Mouse (Mus musculus): ENCODE results near the gene Macrod1. TPM values are rescaled to one million over a fixed set of nuclear protein-coding genes. Genes with fewer than 3 reads are reported as not detected.

Gene Macrod1
- polyA plus RNA-seq, 1 experiment from 2014 or later: 3.3 TPM

DNA sequence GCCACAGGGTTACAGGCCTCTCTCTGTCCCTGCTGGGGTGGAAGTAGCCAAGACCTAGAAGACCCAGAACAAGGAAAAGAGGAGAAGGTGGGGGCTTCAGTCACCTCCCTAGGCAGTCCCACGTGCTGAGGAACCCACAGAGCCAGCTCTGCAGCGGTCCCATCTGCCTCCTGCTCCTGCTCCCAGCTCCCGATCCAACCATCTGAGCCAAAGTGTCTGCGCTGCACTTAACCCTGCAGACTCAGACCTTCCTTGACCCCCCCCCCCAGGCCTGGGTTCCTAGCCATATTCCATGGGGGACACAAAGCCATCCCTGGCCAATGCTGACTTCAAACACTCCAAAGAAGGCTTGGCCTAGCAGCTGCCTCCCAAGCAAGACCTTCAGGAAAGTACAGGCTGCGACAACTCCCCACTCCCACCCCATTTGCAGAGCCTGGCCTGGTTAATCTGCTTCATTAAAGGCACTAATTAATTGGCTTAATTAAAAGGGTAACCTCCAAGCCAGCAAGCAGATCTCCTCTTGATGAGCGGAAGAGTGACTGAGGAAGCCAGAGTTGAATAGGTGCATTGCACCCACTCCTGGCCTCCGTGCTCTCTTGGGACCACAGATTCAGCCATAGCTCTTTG, 94.8 kb downstream of the Macrod1 start:
- Histone ChIP-seq H3K9ac (replicated peaks) (no peak overlapping the region), H3K27me3 (peaks cover 51% of the 10 kb centered on the region), H3K4me2 (replicated peaks) (no peak overlapping the region), H3K4me1 (peaks cover 71% of the 10 kb centered on the region), H3K27ac (replicated peaks) (no peak overlapping the region), H3K36me3 (no peaks in the 10 kb centered on the region), H3K9me3 (0 out of 2 replicates have a peak, but pooled peaks cover 3% of the 10 kb centered on the region), H3K4me3 (no peak overlapping the region)
- ATAC-seq (ENCODE audit: low FRiP score, low read depth): no peak
- 77% methylated on average over 7 of the region's 7 CpGs for WGBS

DNA sequence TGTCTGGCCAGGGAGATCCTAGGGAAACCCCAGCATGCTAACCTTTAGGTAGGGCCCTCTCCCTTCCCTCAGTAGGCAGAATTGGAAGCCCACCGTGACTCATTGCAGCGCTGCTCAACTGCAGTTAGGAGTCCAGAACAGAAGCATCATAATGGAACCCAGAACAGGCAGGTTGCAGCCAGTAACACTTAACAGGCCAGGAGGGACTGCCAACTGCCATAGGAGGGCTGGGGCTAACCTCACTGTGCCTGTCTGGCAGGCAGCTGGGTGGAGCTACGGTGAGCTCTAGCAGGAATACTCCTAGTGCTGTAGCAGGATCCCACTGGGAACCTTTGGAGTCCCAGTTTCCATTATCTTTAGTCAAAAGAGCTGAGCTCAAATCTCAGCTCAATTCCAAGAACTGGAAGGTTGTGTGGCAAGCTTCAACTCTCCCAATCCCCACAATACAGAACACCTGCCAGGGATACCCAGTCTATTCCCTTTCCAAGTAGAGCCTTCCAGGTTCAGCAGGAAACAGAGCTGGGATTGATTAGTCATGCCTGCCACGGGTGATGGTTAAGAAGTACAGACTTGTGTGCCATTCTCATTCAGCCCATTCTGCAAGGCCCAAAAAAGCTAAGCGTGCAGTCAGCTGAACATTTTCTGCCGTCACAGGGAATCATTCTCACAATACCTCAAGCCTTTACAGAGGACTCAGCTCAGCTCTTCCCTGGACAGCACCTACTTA, 95.5 kb downstream of the Macrod1 start:
- H3K9ac ChIP-seq (replicated peaks): no peak overlapping the region
- 0 out of 2 replicates have a peak, but pooled peaks cover 3% of the 10 kb centered on the region for H3K9me3 ChIP-seq
- no peak for ATAC-seq (ENCODE audit: low FRiP score, low read depth)
- H3K36me3 ChIP-seq: no peaks in the 10 kb centered on the region
- whole genome bisulfite sequencing: 74% methylated on average over 6 of the region's 6 CpGs
- H3K27me3 ChIP-seq: peaks cover 51% of the 10 kb centered on the region
- peaks cover 77% of the 10 kb centered on the region for H3K4me1 ChIP-seq
- no peak overlapping the region for H3K4me2 ChIP-seq (replicated peaks)
- no peak overlapping the region for H3K27ac ChIP-seq (replicated peaks)
- H3K4me3 ChIP-seq: no peak overlapping the region

DNA sequence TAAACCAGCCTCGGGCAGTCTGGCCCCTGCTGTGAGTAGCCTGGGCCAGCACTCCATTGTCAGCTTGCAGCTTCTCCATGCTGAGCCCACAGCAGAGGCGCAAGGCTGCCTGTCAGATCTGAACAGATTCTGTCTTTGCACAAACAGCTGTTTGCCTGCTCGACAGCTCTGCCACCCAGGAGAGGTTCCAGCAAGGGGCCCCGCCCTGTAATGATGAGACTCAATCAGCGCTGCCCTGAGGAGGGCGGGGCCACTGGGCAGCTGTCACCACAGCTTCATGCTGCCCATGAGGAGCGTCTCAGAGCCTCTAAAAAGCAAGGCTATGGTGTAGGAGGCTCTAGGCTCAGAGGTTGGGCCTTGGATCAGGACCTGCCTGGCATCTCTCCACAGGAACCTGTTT, 96.6 kb downstream of the Macrod1 start:
- H3K36me3 ChIP-seq: no peaks in the 10 kb centered on the region
- H3K4me1 ChIP-seq: peaks cover 83% of the 10 kb centered on the region
- 34% methylated on average over 7 of the region's 7 CpGs for WGBS
- H3K4me2 ChIP-seq (replicated peaks): no peak overlapping the region
- peaks cover 51% of the 10 kb centered on the region for H3K27me3 ChIP-seq
- H3K4me3 ChIP-seq: no peak overlapping the region
- ATAC-seq (ENCODE audit: low FRiP score, low read depth): no peak
- H3K27ac ChIP-seq (replicated peaks): peak overlapping the region; percentile 57
- 0 out of 2 replicates have a peak, but pooled peaks cover 3% of the 10 kb centered on the region for H3K9me3 ChIP-seq
- no peak overlapping the region; the same call in 1 of the 2 replicates for H3K9ac ChIP-seq (replicated peaks)

DNA sequence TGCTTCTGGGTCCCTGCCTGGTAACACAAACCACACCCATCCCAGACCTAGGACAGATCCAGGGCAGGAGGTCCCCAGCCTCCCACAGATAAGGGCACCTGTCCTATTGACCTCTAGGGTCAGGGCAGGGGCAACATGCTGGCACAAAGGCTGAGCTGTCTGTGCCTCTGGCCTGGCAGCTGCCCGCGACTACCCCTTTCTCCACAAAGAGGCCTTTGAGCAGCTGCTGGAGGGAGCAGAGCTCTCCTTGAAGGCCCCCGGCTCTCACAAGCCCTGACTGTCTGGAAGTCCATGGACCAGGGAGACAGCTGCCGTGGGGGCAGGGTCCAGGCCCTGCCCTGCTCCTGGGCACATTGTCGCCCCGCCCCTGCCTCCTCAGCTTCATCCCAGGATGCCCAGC, 98.6 kb downstream of the Macrod1 start:
- ATAC-seq (ENCODE audit: low FRiP score, low read depth): 0 out of 2 replicates have a peak, but pooled peaks have one; percentile 46
- Histone ChIP-seq H3K4me3 (no peak overlapping the region), H3K27ac (replicated peaks) (peak overlapping the region; percentile 30; the same call in 1 of the 2 replicates), H3K36me3 (no peaks in the 10 kb centered on the region), H3K9me3 (0 out of 2 replicates have a peak, but pooled peaks cover 3% of the 10 kb centered on the region), H3K4me2 (replicated peaks) (no peak overlapping the region), H3K4me1 (peaks cover 73% of the 10 kb centered on the region), H3K27me3 (peaks cover 51% of the 10 kb centered on the region), H3K9ac (replicated peaks) (no peak overlapping the region)
- 50% methylated on average over 6 of the region's 6 CpGs for WGBS

DNA sequence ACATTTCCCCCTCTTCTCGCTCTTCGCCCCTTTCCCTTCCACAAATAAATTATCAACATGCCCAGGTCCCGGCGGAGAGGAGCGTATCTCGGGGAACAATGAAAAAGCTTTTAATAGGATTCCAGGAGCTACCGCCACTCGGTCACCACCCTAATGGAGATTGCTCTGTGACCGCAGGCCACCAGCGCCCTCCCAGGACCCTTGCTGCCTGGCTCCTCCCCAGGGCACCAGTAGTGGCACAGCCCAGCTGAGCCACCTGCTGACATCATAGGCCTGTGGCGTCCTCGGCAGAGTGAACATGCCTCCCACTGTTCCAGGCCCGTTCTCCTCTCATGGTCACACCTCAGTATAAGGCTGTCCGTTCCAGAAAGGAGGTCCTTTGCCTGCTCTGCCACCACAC, 101.1 kb downstream of the Macrod1 start:
- H3K27me3 ChIP-seq: peaks cover 64% of the 10 kb centered on the region
- H3K36me3 ChIP-seq: no peaks in the 10 kb centered on the region
- no peak overlapping the region for H3K4me3 ChIP-seq
- WGBS: 10% methylated on average over 14 of the region's 14 CpGs
- no peak for ATAC-seq (ENCODE audit: low FRiP score, low read depth)
- peaks cover 58% of the 10 kb centered on the region for H3K4me1 ChIP-seq
- no peaks in the 10 kb centered on the region for H3K9me3 ChIP-seq
- peak overlapping the region; percentile 28; the same call in 1 of the 2 replicates for H3K4me2 ChIP-seq (replicated peaks)
- peak overlapping the region; percentile 63 for H3K27ac ChIP-seq (replicated peaks)
- 0 out of 2 replicates have a peak overlapping the region, but pooled peaks have one; percentile 17 for H3K9ac ChIP-seq (replicated peaks)

DNA sequence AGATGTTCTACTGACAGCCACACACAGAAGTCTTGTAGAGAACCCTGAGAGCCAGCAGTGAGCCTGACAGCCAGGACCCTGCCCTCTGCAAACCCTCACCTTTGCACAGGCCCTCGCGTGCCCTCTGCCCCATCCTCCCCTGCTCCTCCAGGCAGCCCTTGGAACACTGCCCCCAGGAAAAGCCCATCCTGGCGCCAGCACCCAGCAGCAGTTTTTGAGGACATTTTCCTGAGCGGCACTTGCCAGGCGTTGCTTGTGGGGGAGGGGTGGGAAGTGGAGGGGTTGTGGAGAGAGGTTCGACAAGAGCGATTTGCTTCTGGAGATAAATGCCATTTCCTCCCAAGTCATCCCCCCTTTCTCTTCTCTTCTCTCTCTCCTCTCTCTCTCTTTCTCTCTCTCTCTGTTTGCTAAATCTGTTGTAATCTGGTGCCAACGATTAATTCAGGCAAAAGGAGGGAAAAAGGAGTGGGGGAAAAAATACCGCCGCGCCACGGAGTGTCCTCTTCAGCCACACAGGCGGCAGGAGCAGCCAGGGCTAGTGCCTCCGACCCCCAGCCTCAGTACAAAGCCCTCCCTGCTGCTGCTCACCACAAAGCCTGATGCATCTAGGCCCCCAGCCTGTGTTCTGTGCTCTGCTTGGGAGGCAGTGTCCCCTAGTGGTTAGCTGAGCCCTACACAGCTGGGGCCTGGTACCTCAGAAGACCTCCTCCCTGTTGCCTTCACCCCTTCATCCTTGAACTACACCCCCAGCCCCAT, 103.7 kb downstream of the Macrod1 start:
- Histone ChIP-seq H3K4me2 (replicated peaks) (peak overlapping the region; percentile 40), H3K36me3 (no peaks in the 10 kb centered on the region), H3K9ac (replicated peaks) (peak overlapping the region; percentile 37; the same call in 1 of the 2 replicates), H3K4me3 (0 out of 2 replicates have a peak overlapping the region, but pooled peaks have one; percentile 9), H3K27ac (replicated peaks) (peak overlapping the region; percentile 50), H3K27me3 (peaks cover 76% of the 10 kb centered on the region), H3K9me3 (no peaks in the 10 kb centered on the region), H3K4me1 (peaks cover 57% of the 10 kb centered on the region)
- peak; percentile 76 for ATAC-seq (ENCODE audit: low FRiP score, low read depth)
- WGBS: 2% methylated on average over 14 of the region's 14 CpGs

DNA sequence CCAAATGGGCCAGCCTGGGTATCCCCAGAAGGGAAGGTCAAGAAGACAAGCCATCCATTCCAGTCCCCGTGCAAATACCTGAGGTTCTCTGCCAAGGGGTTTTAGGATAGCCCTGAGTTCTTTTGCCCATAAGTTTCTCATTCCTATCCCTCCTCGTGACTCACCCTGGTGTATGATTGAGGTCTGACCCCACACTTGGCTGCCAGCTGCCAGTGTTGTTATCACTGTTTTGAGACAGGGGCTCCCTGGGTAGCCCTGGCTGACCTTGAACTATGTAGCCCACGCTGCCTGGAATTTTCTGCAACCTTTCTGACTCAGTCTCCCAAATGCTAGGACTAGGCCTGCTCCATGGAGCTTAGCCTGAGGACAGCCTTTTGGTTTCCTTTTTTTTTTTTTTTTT, 104.5 kb downstream of the Macrod1 start:
- no peaks in the 10 kb centered on the region for H3K36me3 ChIP-seq
- no peak overlapping the region for H3K4me2 ChIP-seq (replicated peaks)
- peak overlapping the region; percentile 37; the same call in 1 of the 2 replicates for H3K9ac ChIP-seq (replicated peaks)
- peaks cover 82% of the 10 kb centered on the region for H3K27me3 ChIP-seq
- 64% methylated on average over 3 of the region's 3 CpGs for whole genome bisulfite sequencing
- H3K4me3 ChIP-seq: no peak overlapping the region
- ATAC-seq (ENCODE audit: low FRiP score, low read depth): no peak
- no peak overlapping the region for H3K27ac ChIP-seq (replicated peaks)
- peaks cover 59% of the 10 kb centered on the region for H3K4me1 ChIP-seq
- no peaks in the 10 kb centered on the region for H3K9me3 ChIP-seq

DNA sequence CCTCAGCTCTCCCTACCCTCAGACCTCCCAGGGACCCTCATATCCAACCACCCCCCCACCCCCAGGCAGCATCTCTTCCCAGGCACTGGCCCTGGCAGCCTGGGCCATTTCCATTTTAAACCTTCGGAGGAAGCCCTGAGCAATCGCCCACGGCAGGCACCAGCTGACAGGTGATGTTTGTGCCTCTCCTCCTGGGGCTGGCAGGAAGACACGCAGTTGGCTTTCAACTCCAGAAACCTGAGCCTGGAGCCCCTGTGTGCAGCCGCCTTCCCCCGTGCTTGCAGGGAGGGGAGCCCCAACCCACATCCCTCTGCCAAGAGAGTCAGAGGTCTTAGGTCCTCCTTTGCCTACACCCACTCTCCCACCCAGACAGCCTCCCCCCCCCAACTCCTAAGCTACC, 107.6 kb downstream of the Macrod1 start:
- Histone ChIP-seq H3K36me3 (no peaks in the 10 kb centered on the region), H3K27me3 (peaks cover 82% of the 10 kb centered on the region), H3K27ac (replicated peaks) (no peak overlapping the region), H3K9me3 (no peaks in the 10 kb centered on the region), H3K9ac (replicated peaks) (peak overlapping the region; percentile 76), H3K4me3 (peak overlapping the region; percentile 65), H3K4me2 (replicated peaks) (peak overlapping the region; percentile 88), H3K4me1 (peaks cover 51% of the 10 kb centered on the region)
- 6% methylated on average over 6 of the region's 6 CpGs for WGBS
- no peak for ATAC-seq (ENCODE audit: low FRiP score, low read depth)

DNA sequence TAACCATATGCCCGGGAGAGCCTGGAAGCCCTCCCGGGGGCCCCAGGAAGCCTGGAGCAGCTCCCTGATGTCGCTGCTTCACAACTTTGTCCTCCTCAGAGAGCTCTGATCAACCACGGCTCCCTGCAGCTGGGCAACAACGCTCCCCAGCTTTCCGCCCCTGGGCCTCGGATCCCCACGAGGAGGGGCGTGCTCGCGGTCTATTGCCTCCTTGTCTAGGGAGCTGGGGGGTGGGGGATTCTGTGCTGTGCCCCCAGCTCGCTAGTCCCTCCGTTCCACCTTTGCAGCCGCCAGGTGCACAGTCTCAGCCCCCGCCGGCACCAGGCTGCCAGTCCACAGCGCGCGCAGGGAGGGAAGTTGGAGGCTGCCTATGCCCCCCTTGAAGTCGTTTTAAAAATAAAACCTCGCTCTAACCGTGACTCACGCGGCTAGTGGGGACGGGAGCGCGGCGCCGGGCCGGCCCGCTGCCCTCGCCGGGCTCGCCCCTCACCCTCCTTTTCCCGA, 108.3 kb downstream of the Macrod1 start:
- peak; percentile 13; the same call in 1 of the 2 replicates for ATAC-seq (ENCODE audit: low FRiP score, low read depth)
- H3K4me2 ChIP-seq (replicated peaks): peak overlapping the region; percentile 88
- WGBS: under 1% methylated on average over 35 of the region's 35 CpGs
- no peaks in the 10 kb centered on the region for H3K9me3 ChIP-seq
- peak overlapping the region; percentile 76 for H3K9ac ChIP-seq (replicated peaks)
- peaks cover 82% of the 10 kb centered on the region for H3K27me3 ChIP-seq
- H3K4me3 ChIP-seq: peak overlapping the region; percentile 65
- no peaks in the 10 kb centered on the region for H3K36me3 ChIP-seq
- no peak overlapping the region for H3K27ac ChIP-seq (replicated peaks)
- peaks cover 45% of the 10 kb centered on the region for H3K4me1 ChIP-seq

DNA sequence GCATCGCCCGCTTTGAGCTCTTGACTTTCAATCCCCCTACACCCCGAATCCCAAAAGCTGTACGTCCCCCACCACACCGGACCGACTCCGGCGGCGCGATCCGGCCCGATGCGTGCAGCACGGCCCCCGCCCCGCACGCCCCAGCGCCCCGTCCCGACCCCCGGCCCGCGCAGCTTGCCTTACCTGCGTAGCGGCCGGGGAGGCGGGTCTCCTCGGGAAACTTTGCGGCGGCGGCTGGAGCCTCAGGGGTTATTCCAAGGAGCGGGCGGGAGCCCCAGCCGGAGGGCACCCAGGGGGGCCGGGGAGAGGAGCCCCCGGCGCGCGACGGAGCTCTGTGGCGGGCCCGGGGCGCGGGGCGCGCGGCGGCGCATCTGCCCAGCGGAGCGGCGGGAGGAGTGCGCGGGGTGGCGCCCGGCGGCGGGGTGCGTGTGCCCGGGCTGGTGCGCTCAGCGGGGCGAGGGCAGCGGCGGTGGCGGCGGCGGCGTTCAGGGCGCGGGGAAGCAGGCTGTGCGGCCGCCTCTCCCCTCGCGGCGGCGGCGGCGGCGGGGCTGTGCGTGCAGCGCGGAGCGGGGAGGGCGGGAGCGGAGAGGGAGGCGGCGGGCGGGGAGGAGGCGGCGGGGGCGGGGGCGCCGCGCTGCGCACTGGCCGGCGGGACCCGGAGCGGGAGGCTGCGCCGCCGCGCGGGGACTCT, 109.0 kb downstream of the Macrod1 start:
- Histone ChIP-seq H3K36me3 (no peaks in the 10 kb centered on the region), H3K4me2 (replicated peaks) (peak overlapping the region; percentile 88), H3K9ac (replicated peaks) (peak overlapping the region; percentile 76), H3K27ac (replicated peaks) (peak overlapping the region; percentile 30; the same call in 1 of the 2 replicates), H3K9me3 (no peaks in the 10 kb centered on the region), H3K4me1 (peaks cover 37% of the 10 kb centered on the region), H3K4me3 (peak overlapping the region; percentile 65), H3K27me3 (peaks cover 84% of the 10 kb centered on the region)
- under 1% methylated on average over 45 of the region's 105 CpGs for WGBS
- peak; percentile 25 for ATAC-seq (ENCODE audit: low FRiP score, low read depth)

DNA sequence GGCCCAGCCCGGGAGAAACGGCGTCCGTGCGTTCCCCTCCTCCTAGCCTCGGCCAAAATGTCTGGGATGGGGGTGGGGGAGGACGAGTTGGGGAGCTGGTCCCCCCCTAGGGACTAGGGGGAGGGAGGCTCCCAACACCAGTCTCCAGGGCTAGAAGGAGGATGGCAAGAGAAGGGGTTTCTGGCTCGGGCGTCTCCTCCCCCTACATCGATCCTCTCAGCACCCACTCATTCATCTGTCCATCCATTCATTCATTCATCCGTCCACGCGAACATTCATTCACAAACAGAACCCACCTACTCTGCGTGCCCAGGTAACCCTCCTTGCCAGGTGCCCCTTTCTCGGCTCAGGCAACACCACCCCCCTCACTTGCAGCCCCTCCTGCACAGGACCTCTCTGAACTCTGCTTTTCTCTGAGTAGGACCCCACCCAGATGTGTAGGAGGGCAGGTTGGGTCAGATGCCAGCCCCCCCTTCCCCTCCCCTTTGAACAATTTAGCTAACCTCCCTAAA, 109.6 kb downstream of the Macrod1 start:
- 2% methylated on average over 9 of the region's 15 CpGs for WGBS
- Histone ChIP-seq H3K27ac (replicated peaks) (peak overlapping the region; percentile 30; the same call in 1 of the 2 replicates), H3K4me2 (replicated peaks) (peak overlapping the region; percentile 88), H3K4me3 (peak overlapping the region; percentile 65), H3K27me3 (peaks cover 84% of the 10 kb centered on the region), H3K9me3 (no peaks in the 10 kb centered on the region), H3K4me1 (peaks cover 38% of the 10 kb centered on the region), H3K36me3 (no peaks in the 10 kb centered on the region), H3K9ac (replicated peaks) (peak overlapping the region; percentile 76)
- ATAC-seq (ENCODE audit: low FRiP score, low read depth): peak; percentile 28; the same call in 1 of the 2 replicates
